In the genomic region with DNA sequence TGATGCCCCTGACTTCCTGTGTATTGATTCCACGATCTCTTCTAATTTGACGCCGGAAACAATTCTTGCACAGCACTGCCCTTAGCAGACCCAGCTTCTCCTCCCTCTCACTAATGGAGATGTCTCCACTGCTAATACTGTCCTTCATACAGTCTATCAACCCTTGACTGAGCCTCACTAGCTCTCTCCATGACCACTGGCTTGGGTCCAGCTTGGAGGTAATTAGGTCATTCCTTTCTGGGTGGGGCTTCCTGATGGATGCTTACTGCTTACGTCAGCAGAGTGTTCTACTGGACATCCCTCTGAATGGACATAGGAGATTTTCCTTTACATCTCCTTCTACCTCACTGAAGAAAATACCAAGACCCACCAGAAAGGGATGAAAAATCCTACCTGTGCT, we compare ENCODE assay signal across 13 mouse cellular contexts.
"Had no signal": no experiment of that assay in that cellular context is flagged by ENCODE, and none has a peak within 500 bp of the region (broad histone marks: within the 10 kb centered on the region; RNA-seq: fewer than 3 reads in every experiment).

No protein-coding gene starts in this region.

- DNase-seq: gastrocnemius, postnatal 14 days; gastrocnemius, postnatal 36 days; heart, adult 11 months; heart, adult 2 months; heart, postnatal 14 days; heart, postnatal 36 days; kidney, adult 11 months; kidney, adult 2 months; kidney, adult 9 months; kidney, postnatal 14 days; kidney, postnatal 36 days; layer of hippocampus, adult 9-11 months; layer of hippocampus, postnatal 36 days had no signal
